Mouse (Mus musculus) liver, adult 2 months (tissue): Measurements from ENCODE around the gene Itk.

Source experiments
- CTCF ChIP-seq: fragments of 200-500 bp; IDR thresholded peaks from 2 replicates; pipeline ENCODE4 v1.5.1; 2011; ENCODE audit warnings: low read depth, low read length, control low read depth
- POLR2A ChIP-seq: fragments of 200-500 bp; IDR thresholded peaks from 2 replicates; pipeline ENCODE4 v1.6.1; 2011; ENCODE audit warnings: low read length, control low read depth; ENCODE audit not compliant: insufficient read depth; ENCODE audit errors: extremely low read depth

- TF ChIP-seq CTCF (no peak), POLR2A (no peak)
Measured at GRCm38 (mm10) chr11:46360991-46361665, 28.2 kb downstream of the Itk start.
